Mouse (Mus musculus) left cerebral cortex, adult 2 months (tissue): ENCODE data around the gene Bcas3. TPM values are rescaled to one million over a fixed set of nuclear protein-coding genes. Genes with fewer than 3 reads are reported as not detected.

Experiments used
- DNase-seq, 2 experiments: peaks; one replicate each; pipeline ENCODE4 v3.0.0; 2021 to 2022; ENCODE audit warnings: low spot score in 2 of 2, mixed read lengths in 1 of 2; ENCODE audit errors: extremely low spot score in 1 of 2
- H3K27ac ChIP-seq: fragments of 200-600 bp; 2 replicates; pipeline ENCODE4 v1.8.1; 2022
- H3K4me3 ChIP-seq: fragments of 200-600 bp; 2 replicates; pipeline ENCODE4 v1.8.1; 2022
- CTCF ChIP-seq: fragments of 200-600 bp; IDR thresholded peaks from 2 replicates; pipeline ENCODE4 v1.8.1; 2022; ENCODE audit warnings: antibody characterized with exemption, mild to moderate bottlenecking, moderate library complexity
- intact Hi-C: fragments of 180-260 bp; cut with DNase I; formaldehyde crosslinking; loops from one replicate; pipeline ENCODE4 v1.15.1; 2025
- microRNA-seq, 2 experiments: library from miRNA; unstranded; fragments of <30 nt; microRNA quantifications; one replicate each; pipeline ENCODE4 v1.2.0; 2021
- total RNA-seq, 2 experiments: library from RNA; stranded (reverse); gene quantifications; 2 replicates each; pipeline ENCODE4 v1.2.3; 2021

Bcas3 gene
- total RNA-seq, 2 experiments from 2014 or later: 69.1 to 73.0 TPM

- no peak for TF ChIP-seq CTCF
- Histone ChIP-seq H3K4me3 (peak overlapping the region; percentile 9; the same call in 1 of the 2 replicates), H3K27ac (no peak overlapping the region)
- intact Hi-C loops: loop anchor here (5.0 to 10.0 kb wide), 5 partner anchors 325 to 1990 kb away; partner anchors contain the start of gene Hnf1b
- DNase-seq: no peak
Measured at GRCm38 (mm10) chr11:85842596-85843346, 489.8 kb downstream of the Bcas3 start.

GRCm38 (mm10) chr11:85843347-85843692, 490.4 kb downstream of the Bcas3 start:
- peak overlapping the region; percentile 9; the same call in 1 of the 2 replicates for H3K4me3 ChIP-seq

GRCm38 (mm10) chr11:85844144-85844965, 491.4 kb downstream of the Bcas3 start:
- Histone ChIP-seq H3K4me3 (peak overlapping the region; percentile 41), H3K27ac (no peak overlapping the region)
- intact Hi-C loops: loop anchor here (5.0 to 10.0 kb wide), 5 partner anchors 327 to 1992 kb away; partner anchors contain the start of gene Hnf1b
- peak; percentile 82 for TF ChIP-seq CTCF
- DNase-seq: peak; percentile 70 to 85

More at GRCm38 (mm10) chr11:85843347-85843692, 490.4 kb downstream of the Bcas3 start:
- TF ChIP-seq CTCF: peak; percentile 82
- intact Hi-C loops: loop anchor here (5.0 to 10.0 kb wide), 5 partner anchors 326 to 1991 kb away; partner anchors contain the start of gene Hnf1b
- DNase-seq: no peak
- H3K27ac ChIP-seq: no peak overlapping the region

GRCm38 (mm10) chr11:85844971-85845370, 492.0 kb downstream of the Bcas3 start:
- no peak overlapping the region for H3K4me3 ChIP-seq
- no peak overlapping the region for H3K27ac ChIP-seq
- DNase-seq: no peak
- intact Hi-C loops: loop anchor here (1.0 to 10.0 kb wide), 7 partner anchors 222 to 1993 kb away; partner anchors contain the start of gene Hnf1b
- no peak for TF ChIP-seq CTCF

- Histone ChIP-seq H3K27ac (no peak overlapping the region), H3K4me3 (no peak overlapping the region)
- DNase-seq: no peak
- TF ChIP-seq CTCF: no peak
- intact Hi-C loops: loop anchor here (1.0 to 10.0 kb wide), 3 partner anchors 221 to 519 kb away; no protein-coding TSS in a partner anchor
Measured at GRCm38 (mm10) chr11:85845921-85846320, 493.0 kb downstream of the Bcas3 start.

GRCm38 (mm10) chr11:85846509-85846908, 493.5 kb downstream of the Bcas3 start:
- H3K27ac ChIP-seq: no peak overlapping the region
- TF ChIP-seq CTCF: no peak
- H3K4me3 ChIP-seq: no peak overlapping the region
- intact Hi-C loops: loop anchor here (5.0 to 10.0 kb wide), 2 partner anchors 326 to 518 kb away; no protein-coding TSS in a partner anchor
- DNase-seq: no peak

GRCm38 (mm10) chr11:85849037-85849436, 496.1 kb downstream of the Bcas3 start:
- peak; percentile 45 to 60 for DNase-seq
- intact Hi-C loops: loop anchor here (1.0 to 10.0 kb wide), 3 partner anchors 123 to 516 kb away; no protein-coding TSS in a partner anchor
- peak; percentile 83 for TF ChIP-seq CTCF
- Histone ChIP-seq H3K27ac (no peak overlapping the region), H3K4me3 (no peak overlapping the region)

GRCm38 (mm10) chr11:85850233-85850632, 497.3 kb downstream of the Bcas3 start, which contains the start of gene Gm11444:
Gm11444 (minus strand) TSS chr11:85850333.
- Histone ChIP-seq H3K4me3 (no peak within 1 kb of the TSS), H3K27ac (no peak within 1 kb of the TSS)
- no peak for DNase-seq
- no peak for TF ChIP-seq CTCF
- intact Hi-C loops: no loop called here

GRCm38 (mm10) chr11:85850758-85851157, 497.8 kb downstream of the Bcas3 start:
- Histone ChIP-seq H3K27ac (no peak overlapping the region), H3K4me3 (no peak overlapping the region)
- TF ChIP-seq CTCF: peak; percentile 27
- intact Hi-C loops: no loop called here
- DNase-seq: no peak

- intact Hi-C loops: no loop called here
- no peak for TF ChIP-seq CTCF
- Histone ChIP-seq H3K27ac (no peak overlapping the region), H3K4me3 (no peak overlapping the region)
- no peak for DNase-seq
Measured at GRCm38 (mm10) chr11:85857997-85858698, 505.2 kb downstream of the Bcas3 start.

- DNase-seq: no peak
- no peak overlapping the region for H3K27ac ChIP-seq
- intact Hi-C loops: no loop called here
- no peak overlapping the region for H3K4me3 ChIP-seq
- peak; percentile 42 for TF ChIP-seq CTCF
Measured at GRCm38 (mm10) chr11:85864363-85864762, 511.4 kb downstream of the Bcas3 start.

Small RNAs within 50 kb of the gene (microRNA-seq; reads per million reads assigned to microRNA genes)
- 0 to 0.24 reads per million in 2 experiments for gene Mir5110

Other genes with a start within 250 kb of the Bcas3 start
- gene Usp32, start 213.0 kb upstream of the Bcas3 start, total RNA-seq: 100 to 1,000 TPM; 122 to 126 TPM
- gene 1700125H20Rik, start 182.8 kb upstream of the Bcas3 start, total RNA-seq: not detected
- gene Appbp2, start 118.0 kb upstream of the Bcas3 start, total RNA-seq: 10 to 100 TPM; 54.4 to 58.1 TPM
- gene Ppm1d, start 41.9 kb upstream of the Bcas3 start, total RNA-seq: 10 to 100 TPM; 17.7 to 18.0 TPM